Mouse (Mus musculus) MEL (cell line): Measurements from ENCODE around the gene Myrf.

Experiments used
- CHD1 ChIP-seq: IDR thresholded peaks from 2 replicates; pipeline ENCODE4 v1.6.1; 2012; ENCODE audit warnings: low read depth, mild to moderate bottlenecking, inconsistent platforms, low read length, improper control_type of control experiment
- CTCF ChIP-seq, 3 experiments: IDR thresholded peaks in 2 of 3; conservative IDR thresholded peaks in 1 of 3; 2 replicates each; pipeline ENCODE4 v1.5.1; 2011 to 2012; ENCODE audit warnings: low read length in 3 of 3, low read depth in 2 of 3, mild to moderate bottlenecking in 2 of 3, improper control_type of control experiment in 1 of 3, inconsistent platforms in 1 of 3, mixed read lengths in 1 of 3, moderate library complexity in 1 of 3; ENCODE audit not compliant: control insufficient read depth in 1 of 3, insufficient read depth in 1 of 3, poor library complexity in 1 of 3, severe bottlenecking in 1 of 3
- EP300 ChIP-seq, 2 experiments: IDR thresholded peaks; 2 replicates each; pipeline ENCODE4 v1.6.1; 2011; ENCODE audit warnings: improper control_type of control experiment in 2 of 2, low read length in 2 of 2, low read depth in 1 of 2, mild to moderate bottlenecking in 1 of 2
- ETS1 ChIP-seq: IDR thresholded peaks from 2 replicates; pipeline ENCODE4 v1.6.1; 2012; ENCODE audit warnings: low read depth, mild to moderate bottlenecking, inconsistent platforms, low read length, improper control_type of control experiment, moderate library complexity
- GATA1 ChIP-seq: IDR thresholded peaks from 2 replicates; pipeline ENCODE4 v1.6.1; 2011; ENCODE audit warnings: low read depth, low read length, improper control_type of control experiment
- MAZ ChIP-seq: IDR thresholded peaks from 2 replicates; pipeline ENCODE4 v1.6.1; 2012; ENCODE audit warnings: low read depth, mild to moderate bottlenecking, inconsistent platforms, low read length, improper control_type of control experiment
- POLR2A ChIP-seq, 2 experiments: IDR thresholded peaks; 2 replicates each; pipeline ENCODE4 v1.6.1; 2011 to 2012; ENCODE audit warnings: low read length in 2 of 2, mild to moderate bottlenecking in 2 of 2, control low read depth in 1 of 2, improper control_type of control experiment in 1 of 2, low read depth in 1 of 2, moderate library complexity in 1 of 2; ENCODE audit not compliant: control insufficient read depth in 1 of 2, insufficient read depth in 1 of 2, poor library complexity in 1 of 2
- RCOR1 ChIP-seq: IDR thresholded peaks from 2 replicates; pipeline ENCODE4 v1.6.1; 2012; ENCODE audit warnings: low read depth, mild to moderate bottlenecking, inconsistent platforms, low read length, improper control_type of control experiment
- USF2 ChIP-seq, 2 experiments: IDR thresholded peaks; 2 replicates each; pipeline ENCODE4 v1.6.1; 2011 to 2012; ENCODE audit warnings: improper control_type of control experiment in 2 of 2, low read length in 2 of 2, borderline replicate concordance in 1 of 2, inconsistent platforms in 1 of 2, low read depth in 1 of 2, mild to moderate bottlenecking in 1 of 2; ENCODE audit not compliant: insufficient read depth in 1 of 2
- ZNF384 ChIP-seq: IDR thresholded peaks from 2 replicates; pipeline ENCODE4 v1.6.1; 2012; ENCODE audit warnings: low read depth, mild to moderate bottlenecking, inconsistent platforms, low read length, improper control_type of control experiment

GRCm38 (mm10) chr19:10190796-10191195 is 49.8 kb downstream of the Myrf start:
- TF ChIP-seq ZNF384 = peak; percentile 51; the same call in 1 of the 2 replicates
- peak; percentile 70 to 78 (median 76) for TF ChIP-seq CTCF (IDR thresholded peaks at IDR 0.05 in 2 of 3, conservative IDR thresholded peaks at IDR 0.05 in 1 of 3; ENCODE audit: control insufficient read depth in 1 of 3, insufficient read depth in 1 of 3, low read depth in 2 of 3, low read length in 3 of 3, poor library complexity in 1 of 3, severe bottlenecking in 1 of 3)
- TF ChIP-seq MAZ = no peak
- TF ChIP-seq USF2 (IDR thresholded peaks at IDR 0.05; ENCODE audit: borderline replicate concordance in 1 of 2, insufficient read depth in 1 of 2, low read depth in 1 of 2, low read length in 2 of 2) = no peak
- no peak for TF ChIP-seq ETS1
- TF ChIP-seq POLR2A (IDR thresholded peaks at IDR 0.05; ENCODE audit: control insufficient read depth in 1 of 2, insufficient read depth in 1 of 2, low read depth in 1 of 2, low read length in 2 of 2, poor library complexity in 1 of 2) = no peak
- no peak for TF ChIP-seq EP300 (IDR thresholded peaks at IDR 0.05; ENCODE audit: low read depth in 1 of 2, low read length in 2 of 2)
- no peak for TF ChIP-seq RCOR1
- no peak for TF ChIP-seq CHD1
- no peak for TF ChIP-seq GATA1
